Mouse (Mus musculus) stomach, postnatal 0 days (tissue): ENCODE data around the gene Polr3b. TPM values are rescaled to one million over a fixed set of nuclear protein-coding genes. Genes with fewer than 3 reads are reported as not detected.

ENCODE experiments used
- ATAC-seq: fragments of 200-750 bp; cut with Nextera tagmentation; 2 replicates; pipeline ENCODE4 v1.8.0; 2017; ENCODE audit not compliant: low FRiP score, low TSS enrichment
- DNase-seq: peaks from one replicate; pipeline ENCODE4 v3.0.0-alpha.2; 2016; ENCODE audit warnings: low spot score
- H3K27ac ChIP-seq: fragments of 300-500 bp; sonication (generic); replicated peaks from 2 replicates; pipeline ENCODE4 v1.5.1; 2014; ENCODE audit warnings: mild to moderate bottlenecking, control low read depth
- H3K27me3 ChIP-seq: fragments of 300-500 bp; sonication (generic); 2 replicates; pipeline ENCODE4 v1.6.1; 2014; ENCODE audit warnings: low read length; ENCODE audit not compliant: control insufficient read depth, insufficient read depth
- H3K36me3 ChIP-seq: fragments of 300-500 bp; sonication (generic); 2 replicates; pipeline ENCODE4 v1.6.1; 2014; ENCODE audit warnings: low read length, mixed read lengths; ENCODE audit not compliant: control insufficient read depth, insufficient read depth
- H3K4me1 ChIP-seq: fragments of 300-500 bp; sonication (generic); replicated peaks from 2 replicates; pipeline ENCODE4 v1.6.1; 2014; ENCODE audit warnings: antibody characterized with exemption; ENCODE audit not compliant: control insufficient read depth, insufficient read depth
- H3K4me2 ChIP-seq: fragments of 300-500 bp; sonication (generic); replicated peaks from 2 replicates; pipeline ENCODE4 v1.6.1; 2014; ENCODE audit warnings: low read depth, mild to moderate bottlenecking, control low read depth, moderate library complexity
- H3K4me3 ChIP-seq: fragments of 300-500 bp; sonication (generic); 2 replicates; pipeline ENCODE4 v1.5.1; 2014; ENCODE audit warnings: low read depth, low read length, control low read depth
- H3K9ac ChIP-seq: fragments of 300-500 bp; sonication (generic); 2 replicates; pipeline ENCODE4 v1.6.1; 2014; ENCODE audit warnings: mild to moderate bottlenecking, low read length, control low read depth, mixed read lengths
- H3K9me3 ChIP-seq: fragments of 300-500 bp; sonication (generic); 2 replicates; pipeline ENCODE4 v1.6.1; 2016; ENCODE audit warnings: low read length; ENCODE audit not compliant: control insufficient read depth
- CTCF ChIP-seq: IDR thresholded peaks from 2 replicates; pipeline ENCODE4 v1.5.1; 2016; ENCODE audit warnings: antibody characterized with exemption, low read depth, mild to moderate bottlenecking, moderate library complexity
- EP300 ChIP-seq: optimal IDR thresholded peaks from 2 replicates; pipeline ENCODE3; 2016; ENCODE audit warnings: antibody characterized with exemption
- WGBS: fragments of 180-500 bp; shearing (Covaris S2); extraction: QIAGEN DNeasy Blood & Tissue Kit; methylation state at CpG from one replicate; pipeline ENCODE4 v1.1.7; 2014; 5-methylcytosine and 5-hydroxymethylcytosine counted together
- polyA plus RNA-seq: library from polyadenylated mRNA; unstranded; fragments of >200 nt; fragmentation: Nextera tagmentation; extraction: Ambion mirVana; gene quantifications from 2 replicates; pipeline ENCODE4 v1.2.1, GENCODE M21; 2015

Gene Polr3b
- polyA plus RNA-seq, 1 experiment from 2014 or later = 4.9 TPM

- H3K4me3 ChIP-seq = no peak overlapping the region
- H3K9ac ChIP-seq = no peak overlapping the region
- no peaks in the 10 kb centered on the region for H3K27me3 ChIP-seq
- TF ChIP-seq EP300 (no peak), CTCF (no peak)
- no peaks in the 10 kb centered on the region for H3K9me3 ChIP-seq
- ATAC-seq = no peak
- H3K36me3 ChIP-seq = no peaks in the 10 kb centered on the region
- no peak overlapping the region for H3K27ac ChIP-seq
- no peak overlapping the region for H3K4me2 ChIP-seq
- 70% methylated on average over 8 of the region's 8 CpGs for WGBS
- no peaks in the 10 kb centered on the region for H3K4me1 ChIP-seq
- DNase-seq = no peak
These were observed 8.7 kb upstream of the Polr3b start for GRCm38 (mm10) chr10:84613366-84613765.

- DNase-seq (no peak), ATAC-seq (no peak)
- Histone ChIP-seq H3K9ac (no peak overlapping the region), H3K27ac (no peak overlapping the region), H3K27me3 (no peaks in the 10 kb centered on the region), H3K36me3 (no peaks in the 10 kb centered on the region), H3K4me3 (no peak overlapping the region), H3K9me3 (no peaks in the 10 kb centered on the region), H3K4me1 (no peaks in the 10 kb centered on the region), H3K4me2 (no peak overlapping the region)
- 72% methylated on average over 3 of the region's 3 CpGs for WGBS
- TF ChIP-seq EP300 (no peak), CTCF (no peak)
These were observed 7.0 kb upstream of the Polr3b start for GRCm38 (mm10) chr10:84615076-84615475.

- no peaks in the 10 kb centered on the region for H3K9me3 ChIP-seq
- no peak for ATAC-seq
- WGBS = 67% methylated on average over 5 of the region's 5 CpGs
- DNase-seq = peak; percentile 44
- H3K4me3 ChIP-seq = no peak overlapping the region
- H3K36me3 ChIP-seq = peaks cover 6% of the 10 kb centered on the region; the same call in 1 of the 2 replicates
- no peaks in the 10 kb centered on the region for H3K27me3 ChIP-seq
- H3K27ac ChIP-seq = no peak overlapping the region
- no peak overlapping the region for H3K9ac ChIP-seq
- peak; percentile 69 for TF ChIP-seq CTCF
- TF ChIP-seq EP300 = no peak
- no peak overlapping the region for H3K4me2 ChIP-seq
- H3K4me1 ChIP-seq = no peaks in the 10 kb centered on the region
These were observed 9.1 kb downstream of the Polr3b start for GRCm38 (mm10) chr10:84631182-84631581.

- no peak for TF ChIP-seq CTCF
- TF ChIP-seq EP300 = no peak
These were observed 9.9 kb downstream of the Polr3b start for GRCm38 (mm10) chr10:84632005-84632404.

GRCm38 (mm10) chr10:84636656-84637055 lies 14.6 kb downstream of the Polr3b start:
- ATAC-seq (no peak), DNase-seq (no peak)
- Histone ChIP-seq H3K27ac (no peak overlapping the region), H3K4me2 (no peak overlapping the region), H3K4me1 (no peaks in the 10 kb centered on the region), H3K9me3 (no peaks in the 10 kb centered on the region), H3K27me3 (no peaks in the 10 kb centered on the region), H3K36me3 (peaks cover 9% of the 10 kb centered on the region; the same call in 1 of the 2 replicates), H3K4me3 (no peak overlapping the region), H3K9ac (no peak overlapping the region)
- WGBS = 89% methylated on average over 10 of the region's 10 CpGs
- TF ChIP-seq EP300 = no peak
- no peak for TF ChIP-seq CTCF

More at GRCm38 (mm10) chr10:84632005-84632404, 9.9 kb downstream of the Polr3b start:
- ATAC-seq = no peak
- DNase-seq = no peak
- Histone ChIP-seq H3K4me3 (no peak overlapping the region), H3K27ac (no peak overlapping the region), H3K4me1 (no peaks in the 10 kb centered on the region), H3K36me3 (peaks cover 9% of the 10 kb centered on the region; the same call in 1 of the 2 replicates), H3K9ac (no peak overlapping the region), H3K27me3 (no peaks in the 10 kb centered on the region), H3K9me3 (no peaks in the 10 kb centered on the region), H3K4me2 (no peak overlapping the region)
- 87% methylated on average over 4 of the region's 4 CpGs for WGBS

GRCm38 (mm10) chr10:84638382-84638781 lies 16.3 kb downstream of the Polr3b start:
- Histone ChIP-seq H3K27me3 (no peaks in the 10 kb centered on the region), H3K4me3 (no peak overlapping the region), H3K9me3 (no peaks in the 10 kb centered on the region), H3K27ac (no peak overlapping the region), H3K4me1 (no peaks in the 10 kb centered on the region), H3K36me3 (peaks cover 9% of the 10 kb centered on the region; the same call in 1 of the 2 replicates), H3K4me2 (no peak overlapping the region), H3K9ac (no peak overlapping the region)
- 92% methylated on average over 4 of the region's 4 CpGs for WGBS
- no peak for TF ChIP-seq CTCF
- ATAC-seq = no peak
- DNase-seq = no peak
